Mouse (Mus musculus) heart, embryonic 16.5 days (tissue): ENCODE measurements around the gene Klf14. TPM values are rescaled to one million over a fixed set of nuclear protein-coding genes. Genes with fewer than 3 reads are reported as not detected.

Experiments used
- polyA plus RNA-seq: library from polyadenylated mRNA; unstranded; fragments of >200 nt; fragmentation: Nextera tagmentation; extraction: Ambion mirVana; gene quantifications from 2 replicates; pipeline ENCODE4 v1.2.1, GENCODE M21; 2015

Klf14 gene
- polyA plus RNA-seq, 1 experiment from 2014 or later, result 1.9 TPM

Other genes with a start within 250 kb of the Klf14 start
- gene Mest, start 235.5 kb downstream of the Klf14 start, polyA plus RNA-seq, result 1,693 and 1,886 TPM in 2 replicates
- gene Copg2, start 62.3 kb downstream of the Klf14 start, polyA plus RNA-seq, result 18.9 and 20.9 TPM in 2 replicates
- gene Tsga13, start 43.5 kb downstream of the Klf14 start, polyA plus RNA-seq, result 0.12 TPM in 2 replicates